Mouse (Mus musculus) intestine, embryonic 16.5 days (tissue): ENCODE measurements around the gene Lipn. TPM values are rescaled to one million over a fixed set of nuclear protein-coding genes. Genes with fewer than 3 reads are reported as not detected.
A peak's percentile ranks its signal among the peaks of the same experiment; 100 is the strongest.

Experiments
- ATAC-seq: fragments of 200-750 bp; cut with Nextera tagmentation; 2 replicates; pipeline ENCODE4 v1.8.0; 2017; ENCODE audit warnings: moderate TSS enrichment, moderate library complexity
- H3K27ac ChIP-seq: fragments of 300-500 bp; sonication (generic); 2 replicates; pipeline ENCODE4 v1.5.1; 2014; ENCODE audit warnings: mild to moderate bottlenecking, low read length
- H3K27me3 ChIP-seq: fragments of 300-500 bp; sonication (generic); replicated peaks from 2 replicates; pipeline ENCODE4 v1.6.1; 2014; ENCODE audit warnings: low read length, control low read depth, mixed read lengths; ENCODE audit not compliant: control insufficient read depth, insufficient read depth
- H3K36me3 ChIP-seq: fragments of 300-500 bp; sonication (generic); 2 replicates; pipeline ENCODE4 v1.6.1; 2014; ENCODE audit warnings: low read length, control low read depth; ENCODE audit not compliant: control insufficient read depth, insufficient read depth
- H3K4me1 ChIP-seq: fragments of 300-500 bp; sonication (generic); 2 replicates; pipeline ENCODE4 v1.6.1; 2014; ENCODE audit warnings: low read length, control low read depth, mixed read lengths; ENCODE audit not compliant: control insufficient read depth, insufficient read depth
- H3K4me2 ChIP-seq: fragments of 300-500 bp; sonication (generic); 2 replicates; pipeline ENCODE4 v1.6.1; 2014; ENCODE audit warnings: low read depth, low read length, control low read depth
- H3K4me3 ChIP-seq: fragments of 300-500 bp; sonication (generic); 2 replicates; pipeline ENCODE4 v1.5.1; 2014; ENCODE audit warnings: mild to moderate bottlenecking, low read length
- H3K9ac ChIP-seq: fragments of 300-500 bp; sonication (generic); 2 replicates; pipeline ENCODE4 v1.6.1; 2014; ENCODE audit warnings: low read depth, low read length
- H3K9me3 ChIP-seq: fragments of 300-500 bp; sonication (generic); 2 replicates; pipeline ENCODE4 v1.6.1; 2016; ENCODE audit warnings: low read length, control low read depth; ENCODE audit not compliant: control insufficient read depth
- WGBS: fragments of 180-500 bp; shearing (Covaris S2); extraction: QIAGEN DNeasy Blood & Tissue Kit; methylation state at CpG from one replicate; pipeline ENCODE4 v1.1.7; 2014; 5-methylcytosine and 5-hydroxymethylcytosine counted together
- polyA plus RNA-seq: library from polyadenylated mRNA; unstranded; fragments of >200 nt; fragmentation: Nextera tagmentation; extraction: Ambion mirVana; gene quantifications from 2 replicates; pipeline ENCODE4 v1.2.1, GENCODE M21; 2015

The Lipn gene
- not detected in 2 replicates for polyA plus RNA-seq

- Histone ChIP-seq H3K4me3 (no peak within 1 kb of the TSS), H3K27ac (no peak within 1 kb of the TSS), H3K9ac (no peak within 1 kb of the TSS), H3K9me3 (no peaks in the 10 kb centered on the region), H3K4me2 (no peak within 1 kb of the TSS), H3K27me3 (no peaks in the 10 kb centered on the region), H3K4me1 (no peaks in the 10 kb centered on the region), H3K36me3 (no peaks in the 10 kb centered on the region)
- WGBS, result 84% methylated on average over 9 of the region's 9 CpGs
- peak; percentile 80 for ATAC-seq
Measured at GRCm38 (mm10) chr19:34066779-34067472, at the start of gene Lipn. TSS of gene Lipn (plus strand) at chr19:34067358.

GRCm38 (mm10) chr19:34021440-34022172 lies 45.6 kb upstream of the Lipn start:
- Histone ChIP-seq H3K4me1 (no peaks in the 10 kb centered on the region), H3K4me2 (no peak overlapping the region), H3K9ac (no peak overlapping the region), H3K36me3 (no peaks in the 10 kb centered on the region), H3K4me3 (no peak overlapping the region), H3K9me3 (no peaks in the 10 kb centered on the region), H3K27me3 (no peaks in the 10 kb centered on the region), H3K27ac (peak overlapping the region; percentile 37)
- 76% methylated on average over 11 of the region's 11 CpGs for WGBS
- ATAC-seq, result peak; percentile 92

GRCm38 (mm10) chr19:34022759-34023158 lies 44.4 kb upstream of the Lipn start:
- no peak for ATAC-seq
- no peak overlapping the region for H3K27ac ChIP-seq
- H3K27me3 ChIP-seq, result no peaks in the 10 kb centered on the region
- WGBS, result 53% methylated on average over 3 of the region's 3 CpGs
- H3K9me3 ChIP-seq, result no peaks in the 10 kb centered on the region
- H3K4me3 ChIP-seq, result no peak overlapping the region
- no peak overlapping the region for H3K9ac ChIP-seq
- H3K36me3 ChIP-seq, result no peaks in the 10 kb centered on the region
- H3K4me1 ChIP-seq, result no peaks in the 10 kb centered on the region
- H3K4me2 ChIP-seq, result no peak overlapping the region

- Histone ChIP-seq H3K4me1 (no peaks in the 10 kb centered on the region), H3K27ac (no peak overlapping the region), H3K9ac (no peak overlapping the region), H3K4me3 (no peak overlapping the region), H3K36me3 (no peaks in the 10 kb centered on the region), H3K27me3 (no peaks in the 10 kb centered on the region), H3K4me2 (no peak overlapping the region), H3K9me3 (no peaks in the 10 kb centered on the region)
- no peak for ATAC-seq
- 82% methylated on average over 1 of the region's 1 CpGs for WGBS
Measured at GRCm38 (mm10) chr19:34039731-34040130, 27.4 kb upstream of the Lipn start.

GRCm38 (mm10) chr19:34043008-34043407 lies 24.1 kb upstream of the Lipn start:
- 67% methylated on average over 6 of the region's 6 CpGs for WGBS
- Histone ChIP-seq H3K27me3 (no peaks in the 10 kb centered on the region), H3K36me3 (no peaks in the 10 kb centered on the region), H3K4me2 (no peak overlapping the region), H3K4me1 (no peaks in the 10 kb centered on the region), H3K27ac (no peak overlapping the region), H3K9ac (no peak overlapping the region), H3K9me3 (no peaks in the 10 kb centered on the region), H3K4me3 (no peak overlapping the region)
- no peak for ATAC-seq

GRCm38 (mm10) chr19:34049371-34050039 lies 17.7 kb upstream of the Lipn start:
- no peak for ATAC-seq
- Histone ChIP-seq H3K9ac (no peak overlapping the region), H3K9me3 (no peaks in the 10 kb centered on the region), H3K4me2 (no peak overlapping the region), H3K27me3 (no peaks in the 10 kb centered on the region), H3K27ac (no peak overlapping the region), H3K4me3 (no peak overlapping the region), H3K36me3 (no peaks in the 10 kb centered on the region), H3K4me1 (no peaks in the 10 kb centered on the region)
- 88% methylated on average over 3 of the region's 3 CpGs for WGBS

- 82% methylated on average over 3 of the region's 3 CpGs for WGBS
- no peak for ATAC-seq
- Histone ChIP-seq H3K4me1 (no peaks in the 10 kb centered on the region), H3K27ac (no peak overlapping the region), H3K36me3 (no peaks in the 10 kb centered on the region), H3K4me3 (no peak overlapping the region), H3K27me3 (no peaks in the 10 kb centered on the region), H3K9me3 (no peaks in the 10 kb centered on the region), H3K4me2 (no peak overlapping the region), H3K9ac (no peak overlapping the region)
Measured at GRCm38 (mm10) chr19:34051502-34051901, 15.7 kb upstream of the Lipn start.

GRCm38 (mm10) chr19:34063547-34063946 lies 3.6 kb upstream of the Lipn start:
- H3K36me3 ChIP-seq, result no peaks in the 10 kb centered on the region
- no peak overlapping the region for H3K4me3 ChIP-seq
- H3K27ac ChIP-seq, result no peak overlapping the region
- ATAC-seq, result no peak
- no peaks in the 10 kb centered on the region for H3K4me1 ChIP-seq
- 59% methylated on average over 1 of the region's 1 CpGs for WGBS
- no peaks in the 10 kb centered on the region for H3K9me3 ChIP-seq
- no peak overlapping the region for H3K4me2 ChIP-seq
- H3K9ac ChIP-seq, result no peak overlapping the region
- no peaks in the 10 kb centered on the region for H3K27me3 ChIP-seq

- Histone ChIP-seq H3K9ac (no peak overlapping the region), H3K27me3 (no peaks in the 10 kb centered on the region), H3K36me3 (no peaks in the 10 kb centered on the region), H3K9me3 (no peaks in the 10 kb centered on the region), H3K27ac (no peak overlapping the region), H3K4me2 (no peak overlapping the region), H3K4me1 (no peaks in the 10 kb centered on the region), H3K4me3 (no peak overlapping the region)
- 88% methylated on average over 4 of the region's 4 CpGs for WGBS
- ATAC-seq, result no peak
Measured at GRCm38 (mm10) chr19:34064059-34064458, 3.1 kb upstream of the Lipn start.
